Mouse (Mus musculus): ENCODE measurements at regions not wholly inside any gene's neighbourhood (a gene's known extent, or its start where the extent isn't known, plus 50 kb on each side); places are given as distances from the start of the nearest gene placed in this dataset.
A peak's percentile ranks its signal among the peaks of the same experiment; 100 is the strongest.

GRCm38 (mm10) chr12:98347550-98348318, 79.3 kb downstream of the Gpr65 start:
- peak; percentile 57 for TF ChIP-seq CTCF (IDR thresholded peaks at IDR 0.05; ENCODE audit: low read depth)
- no peak for TF ChIP-seq EP300 (IDR thresholded peaks at IDR 0.05; ENCODE audit: low read depth)

Measured in liver, embryonic 14.5 days (tissue).